Mouse (Mus musculus): ENCODE measurements at regions not wholly inside any gene's neighbourhood (a gene's known extent, or its start where the extent isn't known, plus 50 kb on each side); places are given as distances from the start of the nearest gene placed in this dataset.
"Not testable (repeated sequence)": the region's sequence is repeated elsewhere in the genome, so short reads cannot be mapped to it uniquely, and the experiment has no call there.

DNA sequence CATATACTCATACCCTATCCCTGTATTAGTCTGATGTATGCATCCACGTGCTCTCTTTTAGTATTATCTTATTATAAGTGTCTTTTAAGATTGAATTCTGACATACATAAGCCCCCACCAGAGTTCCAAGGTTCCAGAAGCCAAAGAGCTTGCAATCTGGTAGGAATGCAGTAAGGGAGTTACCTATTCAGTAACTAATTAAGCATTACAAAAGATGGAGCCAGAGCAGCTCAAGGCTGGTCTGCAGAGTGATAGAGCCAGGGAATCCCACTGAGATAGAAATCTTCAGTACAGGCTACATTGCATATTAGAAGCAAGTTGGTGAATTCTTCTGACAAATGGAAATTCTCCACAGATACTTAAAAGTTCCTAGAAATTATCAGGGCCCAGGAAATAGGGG is 790.7 kb downstream of the Prdm13 start:
- H3K27me3 ChIP-seq (replicated peaks); H3K9me3 ChIP-seq (replicated peaks); H3K36me3 ChIP-seq; ATAC-seq (ENCODE audit: low FRiP score); H3K9ac ChIP-seq (replicated peaks); H3K4me1 ChIP-seq; H3K4me2 ChIP-seq; H3K27ac ChIP-seq (replicated peaks); H3K4me3 ChIP-seq (replicated peaks): not testable (repeated sequence)
- WGBS: 24% methylated on average over 1 of the region's 1 CpGs

- no peaks in the 10 kb centered on the region for H3K36me3 ChIP-seq
- no peak overlapping the region for H3K9ac ChIP-seq (replicated peaks)
- no peak overlapping the region for H3K27ac ChIP-seq (replicated peaks)
- H3K9me3 ChIP-seq (replicated peaks): no peaks in the 10 kb centered on the region
- ATAC-seq (ENCODE audit: low FRiP score): no peak
- no peak overlapping the region for H3K4me2 ChIP-seq
- H3K27me3 ChIP-seq (replicated peaks): no peaks in the 10 kb centered on the region
- 59% methylated on average over 1 of the region's 1 CpGs for WGBS
- H3K4me3 ChIP-seq (replicated peaks): no peak overlapping the region
- H3K4me1 ChIP-seq: no peaks in the 10 kb centered on the region
Observed at GRCm38 (mm10) chr4:20893872-20894271, 791.9 kb downstream of the Prdm13 start.

GRCm38 (mm10) chr4:20860696-20861428 is 824.9 kb downstream of the Prdm13 start:
- H3K9ac ChIP-seq (replicated peaks): no peak overlapping the region
- WGBS: 95% methylated on average over 15 of the region's 15 CpGs
- H3K27me3 ChIP-seq (replicated peaks): no peaks in the 10 kb centered on the region
- no peaks in the 10 kb centered on the region for H3K36me3 ChIP-seq
- no peak overlapping the region for H3K4me3 ChIP-seq (replicated peaks)
- no peak overlapping the region for H3K4me2 ChIP-seq
- H3K27ac ChIP-seq (replicated peaks): no peak overlapping the region
- H3K9me3 ChIP-seq (replicated peaks): no peaks in the 10 kb centered on the region
- H3K4me1 ChIP-seq: no peaks in the 10 kb centered on the region
- no peak for ATAC-seq (ENCODE audit: low FRiP score)

GRCm38 (mm10) chr4:20860066-20860465 is 825.7 kb downstream of the Prdm13 start:
- not testable (repeated sequence) for H3K9me3 ChIP-seq (replicated peaks); H3K4me1 ChIP-seq; H3K36me3 ChIP-seq; H3K4me2 ChIP-seq; ATAC-seq (ENCODE audit: low FRiP score); H3K4me3 ChIP-seq (replicated peaks); H3K27me3 ChIP-seq (replicated peaks); H3K27ac ChIP-seq (replicated peaks); H3K9ac ChIP-seq (replicated peaks)
- 89% methylated on average over 8 of the region's 8 CpGs for WGBS

DNA sequence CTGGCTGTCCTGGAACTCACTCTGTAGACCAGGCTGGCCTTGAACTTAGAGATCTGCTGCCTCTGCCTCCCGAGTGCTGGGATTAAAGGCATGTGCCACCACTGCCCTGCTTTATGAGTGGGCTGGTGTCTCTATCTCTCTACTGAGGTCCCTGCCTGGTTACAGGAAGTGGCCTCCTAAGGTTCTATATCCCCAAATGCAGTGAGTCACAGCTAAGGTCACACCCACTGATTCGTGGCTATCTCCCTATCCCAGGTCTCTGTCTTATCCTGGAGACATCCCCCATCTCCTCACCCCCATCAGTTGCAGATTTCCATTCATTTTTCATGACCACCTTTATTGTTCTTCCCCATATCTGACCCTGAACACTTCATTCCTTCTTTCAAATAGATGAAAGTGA is 837.3 kb downstream of the Prdm13 start:
- Histone ChIP-seq H3K36me3 (no peaks in the 10 kb centered on the region), H3K27ac (replicated peaks) (no peak overlapping the region), H3K4me2 (no peak overlapping the region), H3K9ac (replicated peaks) (no peak overlapping the region), H3K9me3 (replicated peaks) (no peaks in the 10 kb centered on the region), H3K27me3 (replicated peaks) (no peaks in the 10 kb centered on the region), H3K4me3 (replicated peaks) (no peak overlapping the region), H3K4me1 (no peaks in the 10 kb centered on the region)
- 59% methylated on average over 2 of the region's 2 CpGs for WGBS
- no peak for ATAC-seq (ENCODE audit: low FRiP score)

DNA sequence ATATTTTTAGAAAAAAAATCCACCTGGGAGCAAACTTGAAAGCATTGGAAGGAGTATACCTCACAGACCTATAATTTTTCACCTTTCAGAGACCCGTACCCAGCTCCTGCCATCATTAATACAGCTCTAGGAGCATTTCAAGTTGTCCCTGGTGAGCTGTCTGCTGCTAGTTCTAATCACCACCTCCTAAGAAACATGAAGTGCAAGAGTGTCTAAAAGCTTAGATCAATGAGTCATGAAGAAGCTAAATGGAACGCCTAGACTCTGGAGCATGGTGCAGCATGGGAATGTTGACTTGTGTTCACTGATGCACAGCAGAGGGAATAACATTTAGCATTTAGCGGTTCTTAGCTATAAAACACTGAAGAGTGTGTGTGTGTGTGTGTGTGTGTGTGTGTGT is 841.2 kb downstream of the Prdm13 start:
- Histone ChIP-seq H3K4me3 (replicated peaks) (no peak overlapping the region), H3K27me3 (replicated peaks) (no peaks in the 10 kb centered on the region), H3K4me1 (no peaks in the 10 kb centered on the region), H3K36me3 (no peaks in the 10 kb centered on the region), H3K4me2 (no peak overlapping the region), H3K27ac (replicated peaks) (peak overlapping the region; percentile 37; the same call in 1 of the 2 replicates), H3K9me3 (replicated peaks) (no peaks in the 10 kb centered on the region), H3K9ac (replicated peaks) (no peak overlapping the region)
- WGBS: 61% methylated on average over 3 of the region's 3 CpGs
- ATAC-seq (ENCODE audit: low FRiP score): peak; percentile 81
